26 mouse cellular contexts compared by ENCODE assay signal in the genomic region with DNA sequence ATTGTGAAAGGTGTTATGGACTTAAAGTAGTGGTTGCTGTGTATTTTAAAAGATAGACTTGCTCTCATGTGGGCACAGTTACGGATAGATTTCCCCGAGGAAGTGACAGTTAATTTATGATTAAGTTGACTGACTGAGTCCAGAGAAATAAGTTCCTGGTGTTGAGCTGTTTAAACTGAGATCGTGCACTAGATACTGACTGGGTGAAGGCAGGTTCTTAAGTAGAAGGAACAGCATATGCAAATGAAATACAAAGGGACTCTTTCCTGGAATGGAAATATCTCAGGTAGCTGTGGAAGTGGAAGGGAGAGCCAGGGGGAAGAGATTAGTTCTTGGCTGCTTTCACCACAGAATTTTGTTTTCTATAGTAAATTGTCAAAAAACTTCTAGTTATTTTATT. TPM values are rescaled to one million over a fixed set of nuclear protein-coding genes. Genes with fewer than 3 reads are reported as not detected.
DNase-seq lines count a peak whose midpoint lies in the region; ATAC-seq and TF ChIP-seq lines count a peak whose summit lies in the region.
"Had no signal": no experiment of that assay in that cellular context is flagged by ENCODE, and none has a peak within 500 bp of the region (broad histone marks: within the 10 kb centered on the region; RNA-seq: fewer than 3 reads in every experiment).

No protein-coding gene starts in this region.

- H3K36me3 ChIP-seq in midbrain, embryonic 11.5 days (ENCODE audit: control insufficient read depth, insufficient read depth, low read length), result peaks cover 6% of the 10 kb centered on the region; the same call in 1 of the 2 replicates
- H3K36me3 ChIP-seq in midbrain, embryonic 13.5 days, result peaks cover 18% of the 10 kb centered on the region
- peaks cover 7 to 50% of the 10 kb centered on the region in 2 experiments for H3K36me3 ChIP-seq in MEL (ENCODE audit: control insufficient read depth in 1 of 2, insufficient read depth in 2 of 2, low read length in 2 of 2)
- H3K36me3 ChIP-seq in stomach, embryonic 15.5 days, result no peaks in the 10 kb centered on the region
- H3K36me3 ChIP-seq in stomach, postnatal 0 days (ENCODE audit: control insufficient read depth, insufficient read depth, low read length), result peaks cover 4% of the 10 kb centered on the region; the same call in 1 of the 2 replicates

- no peak overlapping the region for H3K9ac ChIP-seq in midbrain, embryonic 11.5 days (ENCODE audit: low read length)
- H3K9ac ChIP-seq in midbrain, embryonic 13.5 days (replicated peaks), result no peak overlapping the region
- H3K9ac ChIP-seq in MEL (ENCODE audit: control insufficient read depth, low read depth, low read length, poor library complexity, severe bottlenecking), result no peak overlapping the region
- H3K9ac ChIP-seq in stomach, embryonic 15.5 days, result no peak overlapping the region
- no peak overlapping the region for H3K9ac ChIP-seq in stomach, postnatal 0 days (ENCODE audit: low read length)
- H3K9ac ChIP-seq: embryonic facial prominence, embryonic 13.5 days; embryonic facial prominence, embryonic 15.5 days; forebrain, embryonic 12.5 days had no signal

- H3K27ac ChIP-seq in midbrain, embryonic 11.5 days (ENCODE audit: low read depth, low read length), result no peak overlapping the region
- H3K27ac ChIP-seq in midbrain, embryonic 13.5 days, result no peak overlapping the region
- no peak overlapping the region for H3K27ac ChIP-seq in MEL (ENCODE audit: control insufficient read depth, low read depth, low read length)
- H3K27ac ChIP-seq in stomach, embryonic 15.5 days, result peak overlapping the region; percentile 49; the same call in 1 of the 2 replicates
- H3K27ac ChIP-seq in stomach, postnatal 0 days (replicated peaks), result peak overlapping the region; percentile 45; the same call in 1 of the 2 replicates
- H3K27ac ChIP-seq: embryonic facial prominence, embryonic 13.5 days; embryonic facial prominence, embryonic 15.5 days; forebrain, embryonic 10.5 days; forebrain, embryonic 12.5 days had no signal

- ATAC-seq in midbrain, embryonic 11.5 days (ENCODE audit: low FRiP score), result no peak
- no peak for ATAC-seq in midbrain, embryonic 13.5 days
- no peak for ATAC-seq in stomach, embryonic 15.5 days (ENCODE audit: insufficient read depth, low FRiP score, low read depth)
- peak; percentile 81 for ATAC-seq in stomach, postnatal 0 days (ENCODE audit: low FRiP score, low TSS enrichment)
- ATAC-seq: activated CD4-positive, CD25-positive, alpha-beta regulatory T cell, adult 4 months; forebrain, embryonic 14.5 days; forebrain, embryonic 16.5 days had no signal

- peak; percentile 42 to 55; a peak in 2 of 4 replicates for TF ChIP-seq EP300 in MEL (IDR thresholded peaks at IDR 0.05; ENCODE audit: low read depth in 1 of 2, low read length in 2 of 2)
- TF ChIP-seq EP300 in stomach, postnatal 0 days (optimal IDR thresholded peaks at IDR 0.05), result no peak

- H3K4me2 ChIP-seq in midbrain, embryonic 11.5 days, result no peak overlapping the region
- H3K4me2 ChIP-seq in midbrain, embryonic 13.5 days (replicated peaks), result no peak overlapping the region
- no peak overlapping the region for H3K4me2 ChIP-seq in stomach, embryonic 15.5 days
- no peak overlapping the region for H3K4me2 ChIP-seq in stomach, postnatal 0 days (replicated peaks; ENCODE audit: low read depth)
- H3K4me2 ChIP-seq: embryonic facial prominence, embryonic 13.5 days; embryonic facial prominence, embryonic 15.5 days; forebrain, embryonic 12.5 days had no signal

- no peak overlapping the region for H3K4me3 ChIP-seq in midbrain, embryonic 11.5 days (ENCODE audit: low read depth, low read length)
- no peak overlapping the region for H3K4me3 ChIP-seq in midbrain, embryonic 13.5 days (replicated peaks)
- peak overlapping the region in 1 of 2 experiments; percentile 29; a peak in 1 of 4 replicates for H3K4me3 ChIP-seq in MEL (ENCODE audit: control insufficient read depth in 1 of 2, insufficient read depth in 1 of 2, low read depth in 2 of 2, low read length in 2 of 2)
- no peak overlapping the region for H3K4me3 ChIP-seq in stomach, embryonic 15.5 days (replicated peaks)
- H3K4me3 ChIP-seq in stomach, postnatal 0 days (ENCODE audit: low read depth, low read length), result no peak overlapping the region
- H3K4me3 ChIP-seq: embryonic facial prominence, embryonic 13.5 days; embryonic facial prominence, embryonic 15.5 days; erythroblast, embryonic 14.5 days; forebrain, embryonic 10.5 days; forebrain, embryonic 12.5 days had no signal

- no peak for TF ChIP-seq RAD21 in MEL (IDR thresholded peaks at IDR 0.05; ENCODE audit: low read depth, low read length)

- DNase-seq in midbrain, embryonic 11.5 days (ENCODE audit: low spot score, missing footprints), result peak; percentile 28
- peak; percentile 54 for DNase-seq in MEL (ENCODE audit: low read depth, low spot score)
- no peak for DNase-seq in stomach, postnatal 0 days (ENCODE audit: low spot score)
- DNase-seq in layer of hippocampus, postnatal 36 days, result no peak
- DNase-seq in thymus, postnatal 4 days, result no peak
- no peak for DNase-seq in frontal cortex, postnatal 10 days (ENCODE audit: low spot score in 2 of 2)
- DNase-seq: adrenal gland, adult 8-10 months; adrenal gland, postnatal 14 days; adrenal gland, postnatal 36 days; cerebellum, adult 11-12 months; cerebellum, adult 2 months; cerebellum, adult 9-10 months; cerebellum, postnatal 10 days; cerebellum, postnatal 25 days; embryo, embryonic 11 days had no signal

- no peak for TF ChIP-seq CTCF in MEL (IDR thresholded peaks at IDR 0.05 in 2 of 3, conservative IDR thresholded peaks at IDR 0.05 in 1 of 3; ENCODE audit: control insufficient read depth in 1 of 3, insufficient read depth in 1 of 3, low read depth in 2 of 3, low read length in 3 of 3, poor library complexity in 1 of 3, severe bottlenecking in 1 of 3)
- TF ChIP-seq CTCF in stomach, postnatal 0 days (IDR thresholded peaks at IDR 0.05; ENCODE audit: low read depth), result no peak

- H3K27me3 ChIP-seq in midbrain, embryonic 11.5 days (ENCODE audit: control insufficient read depth, insufficient read depth, low read length), result no peaks in the 10 kb centered on the region
- H3K27me3 ChIP-seq in midbrain, embryonic 13.5 days, result no peaks in the 10 kb centered on the region
- no peaks in the 10 kb centered on the region for H3K27me3 ChIP-seq in MEL (ENCODE audit: control insufficient read depth in 1 of 2, insufficient read depth in 2 of 2, low read length in 2 of 2)
- no peaks in the 10 kb centered on the region for H3K27me3 ChIP-seq in stomach, embryonic 15.5 days (replicated peaks)
- no peaks in the 10 kb centered on the region for H3K27me3 ChIP-seq in stomach, postnatal 0 days (ENCODE audit: control insufficient read depth, insufficient read depth, low read length)
- H3K27me3 ChIP-seq: embryonic facial prominence, embryonic 13.5 days; embryonic facial prominence, embryonic 15.5 days; forebrain, embryonic 12.5 days had no signal

- H3K79me2 ChIP-seq in MEL (ENCODE audit: control insufficient read depth, insufficient read depth, low read length, poor library complexity), result peaks cover 36% of the 10 kb centered on the region

- 86% methylated on average over 3 of the region's 3 CpGs for WGBS in midbrain, embryonic 11.5 days
- 79% methylated on average over 3 of the region's 3 CpGs for WGBS in midbrain, embryonic 13.5 days
- WGBS in stomach, embryonic 15.5 days, result 38% methylated on average over 3 of the region's 3 CpGs
- 32% methylated on average over 3 of the region's 3 CpGs for WGBS in stomach, postnatal 0 days

- no peaks in the 10 kb centered on the region for H3K9me3 ChIP-seq in midbrain, embryonic 11.5 days (ENCODE audit: control insufficient read depth, low read length)
- no peaks in the 10 kb centered on the region for H3K9me3 ChIP-seq in midbrain, embryonic 13.5 days
- H3K9me3 ChIP-seq in MEL (replicated peaks; ENCODE audit: insufficient read depth, low read length), result no peaks in the 10 kb centered on the region
- H3K9me3 ChIP-seq in stomach, embryonic 15.5 days, result no peaks in the 10 kb centered on the region
- no peaks in the 10 kb centered on the region for H3K9me3 ChIP-seq in stomach, postnatal 0 days (ENCODE audit: control insufficient read depth, low read length)
- H3K9me3 ChIP-seq: embryonic facial prominence, embryonic 13.5 days; embryonic facial prominence, embryonic 15.5 days; forebrain, embryonic 10.5 days; forebrain, embryonic 12.5 days; G1E had no signal

- no peaks in the 10 kb centered on the region for H3K4me1 ChIP-seq in midbrain, embryonic 11.5 days (ENCODE audit: control insufficient read depth, insufficient read depth, low read length)
- peaks cover 10% of the 10 kb centered on the region for H3K4me1 ChIP-seq in midbrain, embryonic 13.5 days (replicated peaks)
- peaks cover 16 to 37% of the 10 kb centered on the region in 2 experiments for H3K4me1 ChIP-seq in MEL (ENCODE audit: control insufficient read depth in 1 of 2, insufficient read depth in 2 of 2, low read length in 2 of 2)
- no peaks in the 10 kb centered on the region for H3K4me1 ChIP-seq in stomach, embryonic 15.5 days
- H3K4me1 ChIP-seq in stomach, postnatal 0 days (replicated peaks; ENCODE audit: control insufficient read depth, insufficient read depth), result no peaks in the 10 kb centered on the region
- H3K4me1 ChIP-seq: embryonic facial prominence, embryonic 15.5 days had no signal

- TF ChIP-seq POLR2A in MEL (IDR thresholded peaks at IDR 0.05; ENCODE audit: control insufficient read depth in 1 of 2, insufficient read depth in 1 of 2, low read depth in 1 of 2, low read length in 2 of 2, poor library complexity in 1 of 2), result no peak

TF ChIP-seq in MEL, 35 proteins besides CTCF, POLR2A, EP300 and RAD21 (continues in another document):
- TF ChIP-seq MXI1 (IDR thresholded peaks at IDR 0.05; ENCODE audit: low read depth, low read length) (0 out of 2 replicates have a peak, but pooled peaks have one; percentile 45), JUND (IDR thresholded peaks at IDR 0.05; ENCODE audit: low read depth, low read length) (no peak), KAT2A (conservative IDR thresholded peaks at IDR 0.05; ENCODE audit: low read depth, low read length) (no peak), POLR2AphosphoS2 (IDR thresholded peaks at IDR 0.05; ENCODE audit: low read length) (no peak), SIN3A (IDR thresholded peaks at IDR 0.05; ENCODE audit: low read length) (peak; percentile 46; the same call in 1 of the 2 replicates), MYC (IDR thresholded peaks at IDR 0.05; ENCODE audit: low read depth, low read length) (no peak), USF2 (IDR thresholded peaks at IDR 0.05; ENCODE audit: borderline replicate concordance in 1 of 2, insufficient read depth in 1 of 2, low read depth in 1 of 2, low read length in 2 of 2) (no peak)

RNA-seq across cellular contexts. Expression of a gene that starts 20.6 kb away (rescaled TPM):
- polyA plus RNA-seq in midbrain, embryonic 11.5 days (2014; fragmentation: Nextera tagmentation; extraction: Ambion mirVana), result 34.8 and 37.0 TPM in 2 replicates
- polyA plus RNA-seq in midbrain, embryonic 13.5 days (2015; fragmentation: Nextera tagmentation; extraction: Ambion mirVana), result 49.6 and 52.8 TPM in 2 replicates
- total RNA-seq in MEL (2012; rRNA removed), result 23.2 and 29.2 TPM in 2 replicates
- 10 to 100 TPM; 22.7 to 28.8 TPM for polyA plus RNA-seq in MEL (2012; ENCODE audit: insufficient read depth in 1 of 2, insufficient read length in 2 of 2, low read depth in 1 of 2, low replicate concordance in 2 of 2, missing spikeins in 1 of 2)
- 20.7 and 21.2 TPM in 2 replicates for polyA plus RNA-seq in stomach, embryonic 15.5 days (2015; fragmentation: Nextera tagmentation; extraction: Ambion mirVana)
- polyA plus RNA-seq in stomach, postnatal 0 days (2015; fragmentation: Nextera tagmentation; extraction: Ambion mirVana), result 7.7 and 8.1 TPM in 2 replicates
- total RNA-seq in layer of hippocampus, postnatal 36 days (2021), result 100 to 1,000 TPM; 106 to 113 TPM

Comparison
In these comparisons a context has a peak if more than half of its experiments do, and no peak if none do; other contexts are left out.
1. DNase-seq: peak in midbrain, embryonic 11.5 days (single experiment) and MEL (single experiment); none in stomach, postnatal 0 days (single experiment), layer of hippocampus, postnatal 36 days (0 of 2), thymus, postnatal 4 days (single experiment) and frontal cortex, postnatal 10 days (0 of 2).
2. H3K27ac ChIP-seq: peak in stomach, embryonic 15.5 days (single experiment) and stomach, postnatal 0 days (single experiment); none in midbrain, embryonic 11.5 days (single experiment), midbrain, embryonic 13.5 days (single experiment) and MEL (single experiment).